Mouse (Mus musculus): ENCODE results near the gene Nfatc2.

Nfatc2 gene

GRCm38 (mm10) chr2:168441494-168441893, 160.0 kb downstream of the Nfatc2 start:
- no peak for DNase-seq (ENCODE audit: low read depth, low spot score)

- DNase-seq (ENCODE audit: low read depth, low spot score) = no peak
Measured at GRCm38 (mm10) chr2:168440918-168441328, 160.5 kb downstream of the Nfatc2 start.

GRCm38 (mm10) chr2:168438981-168439452, 162.4 kb downstream of the Nfatc2 start:
- DNase-seq (ENCODE audit: low read depth, low spot score) = no peak

- DNase-seq (ENCODE audit: low read depth, low spot score) = no peak
Measured at GRCm38 (mm10) chr2:168434187-168434586, 167.3 kb downstream of the Nfatc2 start.

- DNase-seq (ENCODE audit: low read depth, low spot score) = no peak
Measured at GRCm38 (mm10) chr2:168433392-168433791, 168.1 kb downstream of the Nfatc2 start.

- no peak for DNase-seq (ENCODE audit: low read depth, low spot score)
Measured at GRCm38 (mm10) chr2:168432394-168432793, 169.1 kb downstream of the Nfatc2 start.

GRCm38 (mm10) chr2:168429598-168429997, 171.9 kb downstream of the Nfatc2 start:
- no peak for DNase-seq (ENCODE audit: low read depth, low spot score)

GRCm38 (mm10) chr2:168428375-168428901, 173.0 kb downstream of the Nfatc2 start:
- DNase-seq (ENCODE audit: low read depth, low spot score) = no peak

All from embryo, embryonic 11.5 days (tissue).